Mouse (Mus musculus): ENCODE results near the gene Arhgap24. TPM values are rescaled to one million over a fixed set of nuclear protein-coding genes. Genes with fewer than 3 reads are reported as not detected.

The Arhgap24 gene
- polyA plus RNA-seq, 1 experiment from 2014 or later: 16.4 TPM

DNA sequence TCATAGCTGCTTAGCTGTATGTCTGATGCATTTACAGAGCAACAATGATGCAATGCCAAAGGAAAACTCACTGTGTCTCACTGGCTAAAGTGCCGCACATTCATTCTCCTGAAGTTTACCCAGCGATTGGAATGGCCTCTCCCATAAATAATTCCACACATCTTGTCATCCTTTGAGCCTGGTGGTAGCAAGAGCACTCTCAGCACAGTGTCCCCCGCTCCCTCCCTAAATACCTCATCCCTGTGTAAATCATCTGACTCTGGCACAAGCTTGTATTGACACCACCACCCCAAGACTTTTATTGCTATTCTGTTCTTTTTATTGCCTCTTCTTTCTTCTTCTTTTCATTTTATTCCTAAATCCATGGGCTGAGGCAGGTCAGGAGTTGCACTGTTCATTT is 332.1 kb downstream of the Arhgap24 start:
- H3K4me3 ChIP-seq: no peak overlapping the region
- H3K27ac ChIP-seq: no peak overlapping the region
- H3K4me1 ChIP-seq: 0 out of 2 replicates have a peak, but pooled peaks cover 4% of the 10 kb centered on the region
- no peaks in the 10 kb centered on the region for H3K27me3 ChIP-seq (ENCODE audit: low read depth, poor library complexity, severe bottlenecking)
- no peaks in the 10 kb centered on the region for H3K36me3 ChIP-seq
- H3K9me3 ChIP-seq (replicated peaks): no peaks in the 10 kb centered on the region
- no peak for DNase-seq (ENCODE audit: low spot score)
- WGBS: 47% methylated on average over 3 of the region's 3 CpGs

- Histone ChIP-seq H3K4me3 (no peak overlapping the region), H3K27me3 (ENCODE audit: low read depth, poor library complexity, severe bottlenecking) (no peaks in the 10 kb centered on the region), H3K9me3 (replicated peaks) (no peaks in the 10 kb centered on the region), H3K36me3 (no peaks in the 10 kb centered on the region), H3K4me1 (no peaks in the 10 kb centered on the region), H3K27ac (no peak overlapping the region)
- WGBS: 86% methylated on average over 7 of the region's 7 CpGs
- DNase-seq (ENCODE audit: low spot score): no peak
These were observed 336.4 kb downstream of the Arhgap24 start for GRCm38 (mm10) chr5:102817641-102818040.

DNA sequence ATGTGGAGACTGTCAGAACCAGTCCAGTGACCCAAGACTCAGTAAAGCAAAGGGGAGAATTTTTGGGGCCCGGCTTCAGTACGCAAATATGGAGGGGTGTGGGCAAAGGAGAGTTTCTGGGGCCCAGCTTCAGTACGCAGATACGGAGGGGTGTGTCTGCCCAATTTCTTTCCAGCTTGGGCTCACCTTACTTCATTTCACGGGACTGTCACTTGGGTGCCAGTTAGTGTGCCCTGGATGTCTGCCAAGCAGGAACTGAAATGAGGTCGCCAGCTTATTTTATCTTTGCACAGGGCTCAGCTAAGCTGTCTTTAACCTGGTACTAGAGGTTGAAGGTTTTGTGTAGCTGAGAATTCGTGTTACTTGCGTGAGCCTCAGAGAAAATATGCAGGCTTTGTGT is 344.3 kb downstream of the Arhgap24 start:
- WGBS: 95% methylated on average over 8 of the region's 8 CpGs
- H3K27me3 ChIP-seq (ENCODE audit: low read depth, poor library complexity, severe bottlenecking): no peaks in the 10 kb centered on the region
- H3K36me3 ChIP-seq: no peaks in the 10 kb centered on the region
- no peak overlapping the region for H3K4me3 ChIP-seq
- H3K9me3 ChIP-seq (replicated peaks): no peaks in the 10 kb centered on the region
- H3K4me1 ChIP-seq: no peaks in the 10 kb centered on the region
- H3K27ac ChIP-seq: no peak overlapping the region
- peak; percentile 15 for DNase-seq (ENCODE audit: low spot score)

DNA sequence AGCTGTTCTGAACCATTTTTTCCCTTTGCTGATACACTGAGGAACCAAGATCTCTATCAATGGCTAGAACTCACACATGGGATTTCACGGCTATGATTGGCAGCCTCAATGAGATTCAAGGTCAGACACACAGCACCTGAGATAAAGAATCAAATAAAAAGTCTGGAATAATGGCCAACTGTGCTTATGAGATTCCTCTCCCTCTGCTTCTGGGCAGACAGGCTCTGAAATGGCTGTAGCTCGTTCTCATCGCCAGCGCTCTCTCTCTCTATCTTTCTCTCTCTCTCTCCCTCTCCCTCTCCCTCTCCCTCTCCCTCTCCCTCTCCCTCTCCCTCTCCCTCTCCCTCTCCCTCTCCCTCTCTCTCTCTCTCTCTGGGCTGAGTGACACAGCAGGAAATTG is 357.9 kb downstream of the Arhgap24 start:
- H3K9me3 ChIP-seq (replicated peaks): no peaks in the 10 kb centered on the region
- WGBS: 78% methylated on average over 4 of the region's 4 CpGs

DNA sequence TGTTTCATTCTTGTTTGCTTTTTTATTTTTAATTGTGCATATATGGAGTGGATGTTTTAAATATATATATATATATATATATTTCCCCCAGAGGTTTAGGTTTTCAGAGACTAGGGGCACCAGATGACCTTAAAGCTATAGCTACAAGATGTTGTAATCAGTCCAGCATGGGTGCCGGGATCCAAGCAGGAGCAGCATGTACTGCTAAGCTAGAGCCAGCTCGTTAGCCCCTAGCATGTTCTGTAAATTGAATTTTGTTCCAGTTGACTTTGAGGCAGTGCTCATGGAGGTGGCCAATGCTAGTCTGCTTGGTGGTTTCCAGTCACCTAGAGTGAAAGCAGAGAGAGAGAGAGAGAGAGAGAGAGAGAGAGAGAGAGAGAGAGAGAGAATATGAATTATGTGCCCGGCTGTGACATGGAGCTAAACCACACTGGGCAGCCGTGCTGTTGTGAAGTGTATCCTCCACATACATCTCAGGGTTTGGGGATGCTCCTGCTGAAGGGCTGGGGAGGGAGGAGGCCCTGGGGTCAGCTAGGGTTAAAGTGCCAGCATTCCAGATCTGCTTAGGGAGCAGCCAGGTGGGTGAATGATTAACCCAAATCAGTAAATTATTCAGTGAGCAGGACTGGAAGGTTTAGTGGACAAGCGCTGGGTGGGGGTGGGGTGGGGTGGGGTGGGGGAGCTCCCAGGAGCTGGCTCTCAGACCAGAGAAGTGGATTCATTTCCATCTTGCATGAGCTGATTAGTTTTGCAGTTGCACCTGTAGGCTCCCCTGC is 362.9 kb downstream of the Arhgap24 start:
- Histone ChIP-seq H3K27ac (no peak overlapping the region), H3K36me3 (no peaks in the 10 kb centered on the region), H3K4me3 (no peak overlapping the region), H3K4me1 (peaks cover 20% of the 10 kb centered on the region), H3K9me3 (replicated peaks) (no peaks in the 10 kb centered on the region), H3K27me3 (ENCODE audit: low read depth, poor library complexity, severe bottlenecking) (peaks cover 6% of the 10 kb centered on the region; the same call in 1 of the 2 replicates)
- 31% methylated on average over 5 of the region's 5 CpGs for WGBS
- no peak for DNase-seq (ENCODE audit: low spot score)

More for the DNA sequence above, 357.9 kb downstream of the Arhgap24 start:
- Histone ChIP-seq H3K4me1 (peaks cover 2% of the 10 kb centered on the region), H3K4me3 (no peak overlapping the region), H3K27ac (no peak overlapping the region), H3K27me3 (ENCODE audit: low read depth, poor library complexity, severe bottlenecking) (no peaks in the 10 kb centered on the region), H3K36me3 (no peaks in the 10 kb centered on the region)
- no peak for DNase-seq (ENCODE audit: low spot score)

DNA sequence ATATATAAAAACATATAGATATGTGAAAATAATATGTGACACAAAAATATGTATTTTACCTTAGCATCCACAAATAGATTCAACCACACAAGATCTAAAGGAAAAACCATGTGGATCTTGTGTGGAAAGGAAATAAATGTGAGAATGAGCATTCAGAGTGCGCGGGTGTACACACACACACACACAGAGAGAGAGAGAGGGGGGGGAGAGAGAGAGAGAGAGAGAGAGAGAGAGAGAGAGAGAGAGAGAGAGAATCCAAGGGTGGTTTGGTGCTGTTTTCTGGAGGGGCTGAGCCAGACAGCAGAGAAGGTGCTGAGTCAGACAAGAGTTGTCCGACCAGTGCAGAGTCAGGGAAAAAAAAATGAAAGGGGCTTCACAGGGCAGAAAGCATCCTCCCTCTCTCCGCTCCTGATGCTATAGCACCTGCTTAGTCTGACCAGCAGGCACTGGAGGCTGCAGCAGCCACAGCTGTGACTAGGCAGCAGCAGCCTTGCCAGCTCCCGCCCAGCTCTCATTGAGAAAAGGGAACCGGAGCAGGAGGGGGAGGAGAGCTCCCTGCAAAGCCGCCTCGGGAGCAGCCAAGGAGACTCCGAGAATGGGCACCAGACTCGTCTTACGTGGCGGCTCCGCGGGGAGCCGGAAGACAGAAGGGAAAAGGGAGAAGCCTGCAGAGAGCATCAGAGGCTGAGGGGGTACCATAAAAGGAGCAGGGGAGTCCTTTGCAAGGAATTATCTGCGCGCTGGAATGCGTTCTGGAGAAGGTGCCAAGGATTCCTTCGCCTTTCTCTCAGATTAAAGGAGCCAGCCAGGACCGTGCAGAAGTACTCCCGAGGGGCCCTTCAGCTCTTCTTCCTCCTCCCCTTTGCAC is 363.8 kb downstream of the Arhgap24 start:
- under 1% methylated on average over 21 of the region's 21 CpGs for WGBS
- peak overlapping the region; percentile 62 for H3K27ac ChIP-seq
- H3K27me3 ChIP-seq (ENCODE audit: low read depth, poor library complexity, severe bottlenecking): peaks cover 6% of the 10 kb centered on the region; the same call in 1 of the 2 replicates

DNA sequence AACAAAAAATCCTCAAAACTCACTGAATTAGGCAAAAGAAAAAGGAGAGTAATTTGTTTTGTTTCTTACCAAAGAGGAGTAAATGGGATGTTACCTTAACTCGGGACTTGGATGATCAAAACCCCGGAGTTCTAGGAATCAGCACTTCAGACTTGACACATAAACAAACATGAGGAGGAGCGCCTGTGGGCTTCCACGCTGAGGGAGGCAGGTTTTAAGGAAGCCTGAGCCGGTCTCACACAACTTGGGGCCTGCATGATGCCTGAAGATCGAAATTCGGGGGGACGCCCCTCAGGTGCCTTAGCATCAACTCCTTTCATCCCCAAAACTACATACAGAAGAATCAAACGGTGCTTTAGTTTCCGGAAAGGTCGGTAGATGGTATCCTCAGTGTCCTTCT is 364.6 kb downstream of the Arhgap24 start:
- no peak for DNase-seq (ENCODE audit: low spot score)
- Histone ChIP-seq H3K27ac (no peak overlapping the region), H3K9me3 (replicated peaks) (no peaks in the 10 kb centered on the region), H3K4me3 (peak overlapping the region; percentile 52), H3K27me3 (ENCODE audit: low read depth, poor library complexity, severe bottlenecking) (peaks cover 6% of the 10 kb centered on the region; the same call in 1 of the 2 replicates), H3K4me1 (peaks cover 20% of the 10 kb centered on the region), H3K36me3 (no peaks in the 10 kb centered on the region)
- 12% methylated on average over 11 of the region's 11 CpGs for WGBS

More for the DNA sequence above, 363.8 kb downstream of the Arhgap24 start:
- Histone ChIP-seq H3K36me3 (no peaks in the 10 kb centered on the region), H3K4me3 (peak overlapping the region; percentile 52), H3K4me1 (peaks cover 20% of the 10 kb centered on the region), H3K9me3 (replicated peaks) (no peaks in the 10 kb centered on the region)
- peak; percentile 65 for DNase-seq (ENCODE audit: low spot score)

- no peak overlapping the region for H3K27ac ChIP-seq
These were observed 366.7 kb downstream of the Arhgap24 start for GRCm38 (mm10) chr5:102847859-102848258.

DNA sequence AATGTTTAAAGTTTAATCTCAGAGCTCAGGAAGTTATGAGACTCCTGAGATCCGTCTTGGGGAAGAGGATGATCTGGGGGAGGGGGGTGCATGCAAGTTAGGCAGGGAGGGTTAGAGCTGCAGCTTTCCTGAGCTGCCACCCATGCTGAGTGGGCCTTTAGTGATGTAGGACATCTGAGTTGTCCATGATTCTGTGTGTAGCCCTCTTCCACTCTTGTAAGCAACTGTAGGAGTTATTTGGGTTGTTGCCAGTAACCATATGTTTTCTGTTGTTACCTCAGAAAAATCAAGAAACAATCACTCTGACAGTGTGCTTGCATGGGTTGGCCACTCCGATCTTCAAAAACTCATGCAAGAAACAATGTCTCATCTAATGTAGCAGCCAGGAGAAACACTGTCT is 370.6 kb downstream of the Arhgap24 start:
- Histone ChIP-seq H3K27me3 (ENCODE audit: low read depth, poor library complexity, severe bottlenecking) (no peaks in the 10 kb centered on the region), H3K9me3 (replicated peaks) (no peaks in the 10 kb centered on the region), H3K4me1 (no peaks in the 10 kb centered on the region), H3K36me3 (no peaks in the 10 kb centered on the region), H3K4me3 (no peak overlapping the region), H3K27ac (no peak overlapping the region)
- WGBS: 83% methylated on average over 2 of the region's 2 CpGs
- no peak for DNase-seq (ENCODE audit: low spot score)

More at GRCm38 (mm10) chr5:102847859-102848258, 366.7 kb downstream of the Arhgap24 start:
- WGBS: 70% methylated on average over 4 of the region's 4 CpGs
- Histone ChIP-seq H3K27me3 (ENCODE audit: low read depth, poor library complexity, severe bottlenecking) (peaks cover 6% of the 10 kb centered on the region; the same call in 1 of the 2 replicates), H3K36me3 (no peaks in the 10 kb centered on the region), H3K9me3 (replicated peaks) (no peaks in the 10 kb centered on the region), H3K4me3 (no peak overlapping the region), H3K4me1 (peaks cover 20% of the 10 kb centered on the region)
- no peak for DNase-seq (ENCODE audit: low spot score)

GRCm38 (mm10) chr5:102853750-102854149 is 372.6 kb downstream of the Arhgap24 start:
- Histone ChIP-seq H3K36me3 (no peaks in the 10 kb centered on the region), H3K27ac (no peak overlapping the region), H3K4me3 (no peak overlapping the region), H3K4me1 (no peaks in the 10 kb centered on the region), H3K9me3 (replicated peaks) (no peaks in the 10 kb centered on the region), H3K27me3 (ENCODE audit: low read depth, poor library complexity, severe bottlenecking) (no peaks in the 10 kb centered on the region)
- DNase-seq (ENCODE audit: low spot score): no peak
- whole genome bisulfite sequencing: 85% methylated on average over 1 of the region's 1 CpGs

DNA sequence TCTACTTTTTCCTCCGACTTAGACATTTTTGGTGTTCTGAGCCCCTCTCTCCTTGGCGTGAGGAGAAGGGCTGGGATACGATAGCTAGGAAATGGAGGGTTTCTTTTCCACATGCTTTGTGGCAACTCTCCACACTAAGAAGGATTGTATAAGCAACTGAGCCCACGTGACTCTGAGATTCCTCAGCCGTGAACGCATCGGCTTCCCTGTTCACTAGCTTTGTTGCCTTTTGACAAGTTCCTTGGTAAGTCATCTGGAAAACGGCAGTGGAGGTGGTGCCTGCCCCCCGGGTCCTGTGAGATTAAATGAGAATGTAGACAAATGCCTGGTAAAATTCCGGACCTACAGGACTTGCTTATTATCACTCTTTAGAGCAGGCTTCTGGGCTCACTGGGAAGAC is 374.6 kb downstream of the Arhgap24 start:
- Histone ChIP-seq H3K27ac (no peak overlapping the region), H3K9me3 (replicated peaks) (no peaks in the 10 kb centered on the region), H3K4me3 (no peak overlapping the region), H3K27me3 (ENCODE audit: low read depth, poor library complexity, severe bottlenecking) (no peaks in the 10 kb centered on the region), H3K36me3 (no peaks in the 10 kb centered on the region), H3K4me1 (no peaks in the 10 kb centered on the region)
- 78% methylated on average over 10 of the region's 10 CpGs for WGBS
- no peak for DNase-seq (ENCODE audit: low spot score)

DNA sequence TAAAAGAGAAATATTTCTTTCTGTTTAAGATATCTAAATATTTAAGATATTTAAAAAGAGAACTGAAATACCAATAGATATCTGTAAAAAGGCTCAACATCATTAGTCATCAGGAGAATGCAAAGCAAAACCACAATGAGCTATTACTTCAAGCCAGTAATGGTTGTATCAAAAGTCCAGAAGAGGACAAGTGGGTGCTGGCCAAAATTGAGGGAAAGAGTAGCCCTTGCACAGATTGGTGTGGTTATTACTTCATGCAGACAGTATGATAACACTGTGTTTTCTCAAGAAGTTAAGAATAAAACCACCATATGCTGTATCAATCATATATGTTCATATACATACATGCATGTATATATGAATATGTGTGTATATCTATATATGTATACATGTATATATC is 376.9 kb downstream of the Arhgap24 start:
- H3K27ac ChIP-seq: no peak overlapping the region
- no peak for DNase-seq (ENCODE audit: low spot score)
- H3K4me3 ChIP-seq: no peak overlapping the region
- no peaks in the 10 kb centered on the region for H3K9me3 ChIP-seq (replicated peaks)
- H3K27me3 ChIP-seq (ENCODE audit: low read depth, poor library complexity, severe bottlenecking): no peaks in the 10 kb centered on the region
- H3K4me1 ChIP-seq: no peaks in the 10 kb centered on the region
- H3K36me3 ChIP-seq: no peaks in the 10 kb centered on the region

- H3K27ac ChIP-seq: no peak overlapping the region
- 92% methylated on average over 11 of the region's 11 CpGs for WGBS
- no peaks in the 10 kb centered on the region for H3K4me1 ChIP-seq
- no peaks in the 10 kb centered on the region for H3K9me3 ChIP-seq (replicated peaks)
- H3K27me3 ChIP-seq (ENCODE audit: low read depth, poor library complexity, severe bottlenecking): no peaks in the 10 kb centered on the region
- H3K4me3 ChIP-seq: no peak overlapping the region
- no peaks in the 10 kb centered on the region for H3K36me3 ChIP-seq
- DNase-seq (ENCODE audit: low spot score): no peak
These were observed 378.6 kb downstream of the Arhgap24 start for GRCm38 (mm10) chr5:102859749-102860148.

Data from limb, embryonic 10.5 days (tissue).